Mouse (Mus musculus) spleen, adult 2 months (tissue): ENCODE measurements around the gene Col13a1. TPM values are rescaled to one million over a fixed set of nuclear protein-coding genes. Genes with fewer than 3 reads are reported as not detected.

Source experiments
- DNase-seq, 2 experiments: peaks; one replicate each; pipeline versions ENCODE4 v3.0.0 to v3.0.0-alpha.2; 2012 to 2021; ENCODE audit warnings: low spot score in 2 of 2, low read depth in 1 of 2
- H3K27ac ChIP-seq: fragments of 200-500 bp; 2 replicates; pipeline ENCODE4 v1.5.1; 2012; ENCODE audit warnings: low read length, inconsistent platforms; ENCODE audit not compliant: insufficient read depth
- H3K27me3 ChIP-seq: fragments of 200-500 bp; 2 replicates; pipeline ENCODE4 v1.6.1; 2012; ENCODE audit warnings: mild to moderate bottlenecking, moderate library complexity, low read length, inconsistent platforms; ENCODE audit not compliant: control insufficient read depth, insufficient read depth
- H3K36me3 ChIP-seq: fragments of 200-500 bp; 2 replicates; pipeline ENCODE4 v1.6.1; 2012; ENCODE audit warnings: mild to moderate bottlenecking, low read length, inconsistent platforms; ENCODE audit not compliant: control insufficient read depth, insufficient read depth
- H3K4me1 ChIP-seq: fragments of 200-500 bp; 2 replicates; pipeline ENCODE4 v1.6.1; 2011; ENCODE audit warnings: inconsistent platforms; ENCODE audit not compliant: control insufficient read depth, insufficient read depth, insufficient read length
- H3K4me3 ChIP-seq: fragments of 200-500 bp; 2 replicates; pipeline ENCODE4 v1.5.1; 2011; ENCODE audit warnings: mild to moderate bottlenecking, inconsistent platforms; ENCODE audit not compliant: insufficient read depth, insufficient read length; ENCODE audit errors: extremely low read depth
- CTCF ChIP-seq: fragments of 200-500 bp; IDR thresholded peaks from 2 replicates; pipeline ENCODE4 v1.5.1; 2011; ENCODE audit warnings: mild to moderate bottlenecking, inconsistent platforms; ENCODE audit not compliant: insufficient read depth, insufficient read length, insufficient replicate concordance; ENCODE audit errors: extremely low read depth
- POLR2A ChIP-seq: fragments of 200-500 bp; IDR thresholded peaks from 2 replicates; pipeline ENCODE4 v1.6.1; 2011; ENCODE audit warnings: low read depth, low read length, inconsistent platforms
- WGBS: fragments of 180-500 bp; shearing (Covaris S2); methylation state at CpG from one replicate; pipeline ENCODE4 v1.1.7; 2018; 5-methylcytosine and 5-hydroxymethylcytosine counted together
- polyA plus RNA-seq: library from polyadenylated mRNA; depleted of rRNA; stranded (reverse); fragments of >200 nt; gene quantifications from 2 replicates; pipeline ENCODE4 v1.2.3, GENCODE M21; 2012; rRNA removed

Gene Col13a1
- polyA plus RNA-seq = 0.92 and 0.93 TPM in 2 replicates

DNA sequence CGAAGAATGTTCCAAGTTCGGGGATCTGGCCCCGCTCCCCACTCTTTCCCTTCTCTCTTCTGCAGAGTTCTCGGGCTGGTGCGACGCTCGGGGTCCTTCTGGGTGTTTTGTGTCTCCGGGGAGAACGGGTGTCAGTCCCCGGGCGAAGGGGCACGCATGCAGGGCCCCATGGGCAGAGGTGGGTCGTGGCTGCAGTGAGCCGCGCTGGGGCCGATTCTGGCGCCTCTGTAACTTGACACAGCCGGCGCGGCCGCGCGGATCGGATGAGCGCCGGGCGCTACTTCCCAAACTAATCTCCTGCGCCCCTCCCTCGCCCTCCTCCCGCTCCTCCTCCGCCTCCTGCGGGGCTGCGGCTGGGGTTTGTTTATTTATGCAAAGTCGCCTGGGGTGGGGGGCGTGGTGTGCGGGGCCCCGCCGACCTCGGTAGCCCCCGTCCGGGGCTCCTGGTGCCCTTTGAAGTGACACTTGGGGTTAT lies at the start of gene Col13a1:
Col13a1 (minus strand) TSS at position 243 of the 475 bp plus-strand sequence.
- H3K4me1 ChIP-seq = no peaks in the 10 kb centered on the region
- H3K36me3 ChIP-seq = no peaks in the 10 kb centered on the region
- H3K27me3 ChIP-seq = peaks cover 13% of the 10 kb centered on the region
- TF ChIP-seq CTCF = no peak
- no peak for TF ChIP-seq POLR2A
- DNase-seq = no peak
- H3K27ac ChIP-seq = no peak within 1 kb of the TSS
- 2% methylated on average over 38 of the region's 41 CpGs for WGBS
- no peak within 1 kb of the TSS for H3K4me3 ChIP-seq

DNA sequence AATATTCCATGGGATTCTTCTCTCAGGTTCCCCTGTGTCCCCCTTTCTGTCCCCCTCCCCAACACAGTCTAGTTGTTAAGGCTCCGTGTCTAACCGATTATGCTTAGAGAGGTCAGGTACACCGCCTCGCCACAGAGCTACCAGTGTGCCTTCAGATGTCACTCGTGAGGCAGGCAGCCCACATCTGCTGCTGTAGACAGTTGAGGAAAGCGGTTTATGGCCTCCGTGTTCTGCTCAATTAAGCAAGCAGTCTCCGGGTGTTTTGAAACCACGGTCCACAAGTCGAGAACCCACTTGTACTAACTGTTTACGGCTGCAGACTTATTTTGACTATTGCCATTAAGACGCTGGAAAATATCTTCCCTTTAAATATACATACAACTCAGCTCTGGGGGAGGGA lies 48.8 kb upstream of the Col13a1 start:
- Histone ChIP-seq H3K4me1 (no peaks in the 10 kb centered on the region), H3K4me3 (no peak overlapping the region), H3K27me3 (no peaks in the 10 kb centered on the region), H3K36me3 (no peaks in the 10 kb centered on the region), H3K27ac (no peak overlapping the region)
- 71% methylated on average over 12 of the region's 12 CpGs for WGBS
- TF ChIP-seq POLR2A (no peak), CTCF (no peak)
- DNase-seq = no peak

GRCm38 (mm10) chr10:62023821-62024551 lies 45.1 kb upstream of the Col13a1 start:
- Histone ChIP-seq H3K27me3 (no peaks in the 10 kb centered on the region), H3K4me1 (no peaks in the 10 kb centered on the region), H3K36me3 (no peaks in the 10 kb centered on the region), H3K27ac (no peak overlapping the region), H3K4me3 (no peak overlapping the region)
- WGBS = 74% methylated on average over 19 of the region's 19 CpGs
- no peak for TF ChIP-seq CTCF
- TF ChIP-seq POLR2A = no peak
- DNase-seq = no peak

DNA sequence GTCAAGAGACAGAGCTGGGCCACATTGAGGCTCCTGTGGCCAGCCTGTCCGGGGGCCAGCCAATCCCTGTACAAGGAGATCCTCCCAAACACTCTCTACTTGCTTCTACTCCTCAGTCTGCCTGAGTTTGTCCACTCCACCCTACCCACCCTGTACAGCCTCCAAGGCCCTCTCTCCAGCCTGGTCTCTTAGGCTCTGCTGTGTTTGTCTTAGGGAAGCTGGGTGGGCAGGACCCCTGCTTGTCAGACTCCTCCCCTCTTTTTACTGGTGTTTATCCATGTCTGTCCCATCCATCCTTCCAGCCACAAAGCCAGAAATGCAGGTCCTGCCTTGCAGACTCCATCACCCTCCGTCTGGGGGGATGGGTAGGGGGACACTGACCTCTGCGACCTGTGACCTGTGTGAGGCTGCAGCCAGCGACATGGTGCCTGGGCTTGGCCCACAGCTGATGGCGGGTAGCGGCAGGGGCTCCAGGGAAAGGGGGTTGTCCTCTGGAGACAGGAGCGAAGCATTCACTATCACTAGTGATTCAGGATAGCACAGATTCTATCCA lies 41.2 kb upstream of the Col13a1 start:
- Histone ChIP-seq H3K36me3 (no peaks in the 10 kb centered on the region), H3K4me1 (no peaks in the 10 kb centered on the region), H3K27ac (no peak overlapping the region), H3K4me3 (no peak overlapping the region), H3K27me3 (no peaks in the 10 kb centered on the region)
- DNase-seq = no peak
- TF ChIP-seq POLR2A (no peak), CTCF (no peak)
- 60% methylated on average over 7 of the region's 7 CpGs for WGBS

- Histone ChIP-seq H3K36me3 (no peaks in the 10 kb centered on the region), H3K27ac (no peak overlapping the region), H3K27me3 (no peaks in the 10 kb centered on the region), H3K4me3 (no peak overlapping the region), H3K4me1 (no peaks in the 10 kb centered on the region)
- no peak for DNase-seq
- TF ChIP-seq POLR2A (no peak), CTCF (no peak)
- WGBS = 36% methylated on average over 16 of the region's 16 CpGs
Observed at GRCm38 (mm10) chr10:62019386-62020067, 40.6 kb upstream of the Col13a1 start.

- Histone ChIP-seq H3K4me1 (no peaks in the 10 kb centered on the region), H3K27ac (no peak overlapping the region), H3K4me3 (no peak overlapping the region), H3K27me3 (no peaks in the 10 kb centered on the region), H3K36me3 (no peaks in the 10 kb centered on the region)
- 76% methylated on average over 6 of the region's 6 CpGs for WGBS
- DNase-seq = no peak
- TF ChIP-seq CTCF = no peak
- TF ChIP-seq POLR2A = no peak
Observed at GRCm38 (mm10) chr10:62016947-62017346, 38.0 kb upstream of the Col13a1 start.

DNA sequence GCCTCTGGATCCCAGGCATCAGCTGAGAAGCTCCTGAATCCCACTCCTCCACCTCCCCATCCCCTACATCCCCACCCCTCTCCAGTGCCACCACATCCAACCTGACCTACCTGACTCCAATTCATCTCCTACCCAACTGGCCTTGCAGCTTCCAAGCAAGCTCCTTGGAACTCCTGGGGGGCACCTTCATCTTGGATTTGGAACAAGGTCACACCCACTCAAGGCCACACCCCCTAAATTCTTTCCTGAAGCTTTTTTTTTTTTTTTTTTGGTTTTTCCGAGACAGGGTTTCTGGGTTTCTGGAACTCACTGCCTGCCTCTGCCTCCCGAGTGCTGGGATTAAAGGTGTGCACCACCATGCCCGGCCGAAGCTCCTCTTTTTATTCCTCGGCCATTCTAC lies 34.3 kb upstream of the Col13a1 start:
- H3K27me3 ChIP-seq = no peaks in the 10 kb centered on the region
- H3K36me3 ChIP-seq = no peaks in the 10 kb centered on the region
- no peak for DNase-seq
- 85% methylated on average over 5 of the region's 5 CpGs for WGBS
- no peak overlapping the region for H3K27ac ChIP-seq
- H3K4me1 ChIP-seq = no peaks in the 10 kb centered on the region
- no peak overlapping the region for H3K4me3 ChIP-seq
- TF ChIP-seq CTCF (no peak), POLR2A (no peak)
